ENCODE assay signal across 10 mouse cellular contexts in genomic region chr13:52702201-52702611, GRCm38 (mm10).
DNase-seq lines count a peak whose midpoint lies in the region; ATAC-seq lines count a peak whose summit lies in the region.
"Had no signal": no experiment of that assay in that cellular context is flagged by ENCODE, and none has a peak within 500 bp of the region (broad histone marks: within the 10 kb centered on the region; RNA-seq: fewer than 3 reads in every experiment).

No protein-coding gene starts in this region.

- DNase-seq in heart, embryonic 10.5 days (ENCODE audit: low spot score), result no peak
- DNase-seq in CD4-positive helper T cell, adult 2 months (ENCODE audit: low read depth, low spot score), result peak; percentile 26
- DNase-seq in embryonic facial prominence, embryonic 11.5 days (ENCODE audit: low spot score), result peak; percentile 65
- peak; percentile 5 for DNase-seq in lung, postnatal 25 days (ENCODE audit: low spot score)
- no peak for DNase-seq in left cerebral cortex, postnatal 4 days
- DNase-seq in right cerebral cortex, postnatal 25 days, result no peak
- DNase-seq in ovary, postnatal 36 days (ENCODE audit: low spot score), result no peak
- DNase-seq: right cerebral cortex, postnatal 14 days had no signal

- 0 out of 2 replicates have a peak, but pooled peaks cover under 1% of the 10 kb centered on the region for H3K27me3 ChIP-seq in heart, embryonic 12.5 days (replicated peaks)
- H3K27me3 ChIP-seq in heart, embryonic 10.5 days (ENCODE audit: insufficient read depth, poor library complexity, severe bottlenecking), result no peaks in the 10 kb centered on the region; the same call in 1 of the 2 replicates
- no peaks in the 10 kb centered on the region for H3K27me3 ChIP-seq in embryonic facial prominence, embryonic 11.5 days (ENCODE audit: control insufficient read depth, insufficient read depth, low read length)
- H3K27me3 ChIP-seq: liver, embryonic 15.5 days had no signal

- H3K9ac ChIP-seq in heart, embryonic 12.5 days, result no peak overlapping the region
- H3K9ac ChIP-seq in embryonic facial prominence, embryonic 11.5 days (replicated peaks; ENCODE audit: low read length), result no peak overlapping the region
- H3K9ac ChIP-seq: liver, embryonic 15.5 days had no signal

- no peaks in the 10 kb centered on the region for H3K36me3 ChIP-seq in heart, embryonic 12.5 days
- no peaks in the 10 kb centered on the region for H3K36me3 ChIP-seq in heart, embryonic 10.5 days
- H3K36me3 ChIP-seq in embryonic facial prominence, embryonic 11.5 days (replicated peaks; ENCODE audit: control insufficient read depth, insufficient read depth, low read depth, low read length), result no peaks in the 10 kb centered on the region
- H3K36me3 ChIP-seq: liver, embryonic 15.5 days had no signal

- no peak overlapping the region for H3K4me3 ChIP-seq in heart, embryonic 12.5 days
- no peak overlapping the region for H3K4me3 ChIP-seq in heart, embryonic 10.5 days
- H3K4me3 ChIP-seq in embryonic facial prominence, embryonic 11.5 days (ENCODE audit: low read depth, low read length), result no peak overlapping the region
- H3K4me3 ChIP-seq: liver, embryonic 15.5 days had no signal

- intact Hi-C loops in left cerebral cortex, postnatal 4 days (cut with DNase I), result no loop called here

- peaks cover 5% of the 10 kb centered on the region for H3K4me1 ChIP-seq in heart, embryonic 12.5 days (replicated peaks)
- H3K4me1 ChIP-seq in heart, embryonic 10.5 days, result peaks cover 12% of the 10 kb centered on the region
- H3K4me1 ChIP-seq in embryonic facial prominence, embryonic 11.5 days (ENCODE audit: control insufficient read depth, insufficient read depth, low read length), result no peaks in the 10 kb centered on the region; the same call in 1 of the 2 replicates
- H3K4me1 ChIP-seq: liver, embryonic 15.5 days had no signal

- 47% methylated on average over 15 of the region's 15 CpGs for WGBS in heart, embryonic 12.5 days
- 53% methylated on average over 15 of the region's 15 CpGs for WGBS in heart, embryonic 10.5 days
- WGBS in embryonic facial prominence, embryonic 11.5 days, result 18% methylated on average over 15 of the region's 15 CpGs

- no peak for ATAC-seq in heart, embryonic 12.5 days (ENCODE audit: insufficient number of reproducible peaks, low FRiP score)
- ATAC-seq in embryonic facial prominence, embryonic 11.5 days (replicated peaks; ENCODE audit: insufficient number of reproducible peaks, low FRiP score, low TSS enrichment, low read depth), result no peak

- H3K9me3 ChIP-seq in heart, embryonic 12.5 days (replicated peaks), result no peaks in the 10 kb centered on the region
- no peaks in the 10 kb centered on the region for H3K9me3 ChIP-seq in heart, embryonic 10.5 days
- H3K9me3 ChIP-seq in embryonic facial prominence, embryonic 11.5 days (replicated peaks; ENCODE audit: control insufficient read depth, low read length), result no peaks in the 10 kb centered on the region
- H3K9me3 ChIP-seq: liver, embryonic 15.5 days had no signal

- H3K27ac ChIP-seq in heart, embryonic 12.5 days (ENCODE audit: poor library complexity, severe bottlenecking), result no peak overlapping the region
- no peak overlapping the region for H3K27ac ChIP-seq in heart, embryonic 10.5 days
- no peak overlapping the region for H3K27ac ChIP-seq in embryonic facial prominence, embryonic 11.5 days (replicated peaks; ENCODE audit: low read depth, low read length)
- H3K27ac ChIP-seq: liver, embryonic 15.5 days had no signal

- 0 out of 2 replicates have a peak overlapping the region, but pooled peaks have one; percentile 9 for H3K4me2 ChIP-seq in heart, embryonic 12.5 days
- H3K4me2 ChIP-seq in embryonic facial prominence, embryonic 11.5 days (ENCODE audit: low read depth, low read length), result no peak overlapping the region
- H3K4me2 ChIP-seq: liver, embryonic 15.5 days had no signal

Comparison
In these comparisons a context has a peak if more than half of its experiments do, and no peak if none do; other contexts are left out.
1. DNase-seq: peak in CD4-positive helper T cell, adult 2 months (single experiment), embryonic facial prominence, embryonic 11.5 days (single experiment) and lung, postnatal 25 days (single experiment); none in heart, embryonic 10.5 days (single experiment), left cerebral cortex, postnatal 4 days (single experiment), right cerebral cortex, postnatal 25 days (single experiment) and ovary, postnatal 36 days (single experiment).